Mouse (Mus musculus) neutrophil, adult 5-6 weeks (primary cell): ENCODE data around the gene Glrx. TPM values are rescaled to one million over a fixed set of nuclear protein-coding genes. Genes with fewer than 3 reads are reported as not detected.
"Not testable (repeated sequence)": the region's sequence is repeated elsewhere in the genome, so short reads cannot be mapped to it uniquely, and the experiment has no call there.

Source experiments
- ATAC-seq: fragments of 151-379, 151-347 bp; 2 replicates; pipeline ENCODE4 v1.8.0; 2017; ENCODE audit warnings: mild to moderate bottlenecking, moderate TSS enrichment; ENCODE audit not compliant: insufficient number of reproducible peaks, poor library complexity, low FRiP score, severe bottlenecking; ENCODE audit errors: extremely low read depth
- total RNA-seq: library from RNA; stranded (forward); fragments of 200-1000 nt; gene quantifications from 2 replicates; pipeline ENCODE4 v1.2.3, GENCODE M21; 2017

Gene Glrx
- 96.4 and 107 TPM in 2 replicates for total RNA-seq

DNA sequence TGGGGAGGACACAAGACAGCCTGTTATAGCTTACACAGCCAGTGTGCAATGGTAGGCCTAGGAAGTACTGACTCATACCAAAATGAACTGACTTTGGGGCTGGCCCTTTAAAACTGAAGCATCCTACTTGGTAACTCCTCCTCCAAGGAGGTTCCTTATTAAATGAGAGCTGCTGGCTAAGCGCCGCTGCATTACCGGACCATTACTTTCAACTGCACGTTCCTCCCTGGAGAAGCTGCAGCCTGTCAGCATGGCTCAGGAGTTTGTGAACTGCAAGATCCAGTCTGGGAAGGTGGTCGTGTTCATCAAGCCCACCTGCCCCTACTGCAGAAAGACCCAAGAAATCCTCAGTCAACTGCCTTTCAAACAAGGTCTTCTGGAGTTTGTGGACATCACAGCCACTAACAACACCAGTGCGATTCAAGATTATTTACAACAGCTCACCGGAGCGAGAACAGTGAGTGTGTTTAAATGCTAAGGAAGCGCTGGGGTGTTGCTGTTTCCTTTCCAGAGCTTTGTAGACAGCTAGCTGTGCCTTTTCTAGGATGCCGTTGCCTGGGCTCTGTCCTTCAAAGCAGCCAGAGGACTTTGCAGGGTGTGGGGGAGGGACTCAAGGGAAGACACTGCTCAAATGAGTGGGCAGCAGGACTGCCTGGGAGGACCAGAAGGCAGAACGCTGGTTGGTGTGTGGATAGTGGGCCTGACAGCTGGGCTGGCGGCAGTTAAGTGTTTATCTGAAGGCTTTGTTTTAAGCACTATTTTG, at the start of gene Glrx:
Glrx (plus strand) TSS at position 150 of the 763 bp plus-strand sequence.
- peak; percentile 93 for ATAC-seq

DNA sequence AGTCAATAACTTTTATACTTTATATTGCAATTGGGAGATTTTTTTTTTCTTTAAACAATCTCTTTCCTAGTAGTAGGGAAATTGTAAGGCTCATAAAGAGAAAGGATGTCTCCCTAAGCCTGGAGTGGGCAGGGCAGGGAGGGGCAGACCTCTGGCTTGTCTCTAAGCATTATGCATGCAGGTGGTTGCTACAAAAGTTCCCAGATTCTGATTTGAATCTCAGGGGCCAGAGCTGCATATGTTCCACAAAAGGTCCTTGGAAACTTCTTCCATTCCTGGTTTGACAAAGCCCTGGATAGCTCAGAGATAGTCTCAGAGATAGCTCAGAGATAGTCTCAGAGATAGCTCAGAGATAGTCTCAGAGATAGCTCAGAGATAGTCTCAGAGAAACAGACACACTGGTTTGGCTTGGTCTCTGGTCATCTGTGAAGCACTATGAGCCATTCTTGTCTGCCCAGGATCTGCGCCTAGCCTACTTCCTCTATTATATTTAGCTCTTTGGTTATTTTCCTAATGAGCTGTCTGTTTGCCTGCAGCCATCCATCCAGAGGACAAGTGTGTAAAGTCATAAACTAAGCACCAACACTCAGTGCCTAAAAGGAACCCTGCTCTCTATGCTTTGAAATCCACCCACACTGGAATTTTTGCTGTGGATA, 49.0 kb upstream of the Glrx start:
- no peak for ATAC-seq

DNA sequence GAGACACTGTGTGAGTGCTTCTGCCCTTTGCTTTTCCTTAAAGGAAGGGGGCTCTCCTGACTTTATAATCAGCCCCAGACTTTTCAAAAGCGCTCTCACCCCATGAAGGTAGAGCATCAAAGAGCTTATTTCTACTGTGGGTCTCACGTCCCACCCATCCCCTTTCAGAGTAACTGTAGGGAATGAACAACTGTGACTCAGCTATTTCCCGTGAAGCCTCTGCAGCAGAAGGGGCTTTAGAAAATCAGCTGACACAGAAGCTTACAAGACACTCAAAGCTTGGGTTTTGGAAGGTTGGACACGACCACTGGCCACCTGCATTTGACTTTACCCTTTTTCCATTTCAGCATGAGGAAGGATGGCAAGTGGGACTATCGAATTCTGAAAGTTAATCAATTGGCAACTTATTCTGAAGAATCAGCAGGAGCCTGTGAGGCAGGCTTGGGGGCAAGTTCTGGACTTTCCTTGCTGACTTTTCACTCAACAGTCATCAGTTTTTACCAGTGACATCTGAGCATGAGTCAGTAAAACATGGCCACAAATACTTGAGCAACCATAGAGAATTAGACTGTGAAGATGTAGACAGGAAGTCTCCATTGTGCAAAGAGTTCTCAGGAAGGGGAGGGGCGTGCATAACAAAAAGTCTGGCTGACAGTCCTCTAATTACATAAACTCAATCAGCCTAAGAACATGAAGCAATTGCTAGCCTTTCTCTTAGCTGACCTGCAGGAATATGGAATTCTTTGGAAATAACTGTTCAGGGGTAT, 45.6 kb upstream of the Glrx start:
- ATAC-seq, result peak; percentile 45

DNA sequence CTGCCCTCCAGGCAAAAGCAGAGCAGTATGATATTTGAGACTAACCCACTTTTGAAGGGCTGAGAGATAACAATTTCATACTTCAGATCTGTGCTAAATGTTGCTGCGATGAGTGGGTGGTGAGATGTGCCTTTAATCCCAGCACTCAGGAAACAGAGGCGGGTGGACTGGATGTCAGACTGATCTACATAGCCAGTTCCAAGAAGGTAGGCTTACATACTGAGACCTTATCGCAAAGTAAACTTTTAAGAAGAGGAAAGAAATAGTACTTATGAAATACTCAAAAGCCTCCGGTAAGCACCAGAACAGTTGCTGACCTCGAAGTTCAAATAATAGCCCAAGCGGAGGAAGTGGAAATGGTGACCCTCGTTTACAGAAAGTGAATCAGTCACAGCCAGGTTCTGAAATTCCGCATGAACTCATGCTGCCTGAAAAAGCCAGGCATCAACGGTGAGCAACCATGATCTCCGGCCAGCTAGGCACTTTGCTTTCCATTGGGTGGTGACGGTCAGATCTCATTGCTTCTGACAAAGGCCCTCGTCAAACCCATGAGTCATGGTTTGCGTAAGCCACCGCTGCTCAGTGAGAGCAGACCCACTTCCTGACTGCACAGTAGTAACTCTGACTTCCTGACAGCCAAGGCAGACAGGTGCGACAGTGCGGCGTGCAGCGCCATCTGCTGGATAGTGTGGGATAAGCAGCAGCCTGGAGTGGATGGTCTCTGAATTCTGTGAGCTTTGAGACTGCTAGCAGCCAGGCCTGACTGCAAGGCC, 42.1 kb upstream of the Glrx start:
- peak; percentile 89 for ATAC-seq

DNA sequence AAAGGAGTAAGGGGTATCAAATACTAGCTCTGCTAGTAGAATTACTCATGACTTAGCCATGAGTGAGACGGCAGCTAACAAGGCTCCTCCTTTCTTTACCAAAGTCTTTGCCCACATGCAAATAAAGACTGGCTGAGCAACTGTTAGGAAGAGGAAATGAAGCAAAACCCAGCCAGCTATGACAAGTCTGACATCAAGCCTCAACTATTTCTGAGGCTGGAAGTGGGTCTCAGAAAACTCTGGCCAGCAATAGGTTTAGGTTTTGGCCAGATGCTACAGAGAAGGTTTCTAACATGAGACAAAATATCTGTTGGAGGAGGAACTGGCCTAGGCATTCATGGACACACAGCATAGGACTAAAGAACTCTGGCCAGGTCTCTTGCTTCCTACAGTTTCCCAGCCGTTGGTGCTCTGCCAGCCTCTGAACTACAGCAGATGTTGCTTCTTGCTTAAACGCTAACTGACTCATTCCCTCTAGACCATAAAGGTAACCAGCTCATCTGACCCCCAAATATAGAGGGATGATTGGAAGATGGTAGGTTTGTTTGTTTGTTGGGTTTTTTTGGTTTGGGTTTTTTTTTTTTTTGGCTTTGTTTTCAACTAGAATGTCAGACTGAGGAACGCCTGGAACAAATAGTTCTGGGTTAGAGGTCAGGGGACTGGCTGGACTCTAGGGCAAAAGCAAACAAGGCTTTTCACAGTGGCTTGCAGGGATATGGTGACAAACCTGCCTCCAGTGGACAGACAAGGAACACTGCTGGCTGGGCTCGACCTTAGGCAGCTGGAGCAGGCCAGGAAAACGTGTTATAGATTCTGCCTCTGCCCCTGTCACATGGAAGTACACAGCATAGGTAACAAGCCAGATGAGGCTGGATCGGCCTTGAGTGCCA, 41.0 kb upstream of the Glrx start:
- ATAC-seq, result peak; percentile 25; the same call in 1 of the 2 replicates

DNA sequence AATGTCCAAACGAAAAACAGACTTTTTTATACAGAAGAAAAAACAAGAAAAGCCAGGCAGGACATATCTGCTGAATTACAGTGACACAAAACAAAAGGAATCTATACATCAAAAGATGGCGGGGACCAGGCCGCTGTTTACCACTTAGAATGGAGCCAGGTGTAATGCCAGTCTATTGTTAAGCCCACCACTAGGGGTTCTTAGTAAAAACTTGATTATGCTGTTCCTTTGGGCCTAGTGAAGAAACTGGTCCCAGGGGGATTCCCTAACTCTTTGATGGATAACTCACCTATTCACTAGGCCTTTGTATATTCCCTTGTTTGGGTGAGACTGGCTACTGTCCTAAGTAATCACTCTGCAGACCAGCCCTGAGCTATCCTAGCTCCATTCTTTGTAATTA, 40.2 kb upstream of the Glrx start:
- no peak for ATAC-seq

DNA sequence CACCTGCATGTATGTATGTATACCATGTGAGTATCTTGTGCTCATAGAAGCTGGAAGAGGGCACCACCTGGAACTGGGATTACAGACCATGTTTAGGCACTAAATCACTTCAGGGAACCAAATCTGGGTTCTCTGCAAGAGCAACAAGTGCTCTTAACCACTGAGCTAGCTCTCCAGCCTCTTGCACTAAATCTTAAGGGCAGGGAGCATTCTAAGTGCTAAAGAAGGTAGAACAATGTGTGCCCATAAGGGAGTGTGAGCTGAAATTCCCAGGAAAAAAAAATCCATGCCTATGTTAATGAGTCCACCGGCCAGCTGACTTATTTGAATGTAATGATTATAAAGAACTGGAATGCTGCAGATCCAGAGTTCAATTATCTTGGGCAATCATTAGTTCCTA, 31.7 kb upstream of the Glrx start:
- ATAC-seq, result no peak

DNA sequence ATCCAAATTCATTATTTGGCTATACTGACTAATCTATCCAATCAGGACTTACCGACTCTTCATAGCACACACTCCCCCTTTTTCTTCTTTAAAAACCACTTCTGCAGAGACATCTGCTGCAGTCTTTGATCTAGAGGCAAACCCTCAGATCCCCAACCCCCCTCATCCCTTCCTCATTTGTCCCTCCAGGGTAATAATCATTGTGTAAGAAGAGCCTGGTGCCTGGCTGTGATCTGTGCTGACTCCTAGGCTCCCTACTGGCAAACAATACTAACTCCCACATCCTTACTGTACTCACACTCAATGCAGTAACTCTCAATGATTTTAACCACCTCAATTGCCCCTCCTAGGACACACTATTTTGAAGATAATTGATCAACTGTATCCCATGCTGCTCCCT, 29.7 kb upstream of the Glrx start:
- no peak for ATAC-seq

DNA sequence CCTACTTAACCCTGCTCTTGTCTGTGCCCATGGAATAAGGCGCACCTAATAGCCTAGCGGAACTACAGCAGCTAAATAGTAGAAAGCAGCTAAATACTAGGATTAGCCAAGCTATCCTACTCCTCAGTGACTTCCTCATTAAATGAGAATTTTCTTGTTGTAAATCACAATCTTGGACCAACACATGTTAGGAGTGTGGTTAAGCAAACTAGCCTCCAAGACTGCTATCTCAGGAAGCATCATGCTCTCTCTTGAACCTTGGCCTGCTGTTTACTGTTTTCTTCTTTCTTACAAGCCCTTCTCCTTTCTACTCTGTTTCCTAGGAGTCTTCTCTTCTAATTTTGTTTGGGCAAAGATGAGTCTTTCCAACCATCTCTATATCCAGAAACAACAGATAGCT, 22.5 kb upstream of the Glrx start:
- ATAC-seq, result no peak

DNA sequence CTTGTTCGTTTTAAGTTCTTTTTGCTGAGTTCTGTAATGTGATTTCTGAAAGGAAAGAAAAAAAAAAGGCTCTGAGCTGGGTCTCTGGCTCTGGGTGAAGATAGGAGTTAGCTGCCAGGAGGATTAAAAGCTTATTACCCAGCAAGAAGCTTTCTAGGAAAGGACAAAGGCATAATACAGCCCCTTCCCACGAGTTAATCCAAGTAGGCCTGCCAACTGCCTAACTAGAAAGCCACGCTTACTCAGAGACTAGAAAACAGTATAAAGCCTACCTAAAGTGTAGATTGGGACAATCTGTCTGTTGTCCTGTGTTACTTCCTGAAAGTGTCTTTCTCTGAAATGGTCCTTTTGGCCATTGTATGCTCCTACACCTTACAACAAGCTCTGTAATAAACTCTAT, 21.2 kb upstream of the Glrx start:
- ATAC-seq, result no peak

DNA sequence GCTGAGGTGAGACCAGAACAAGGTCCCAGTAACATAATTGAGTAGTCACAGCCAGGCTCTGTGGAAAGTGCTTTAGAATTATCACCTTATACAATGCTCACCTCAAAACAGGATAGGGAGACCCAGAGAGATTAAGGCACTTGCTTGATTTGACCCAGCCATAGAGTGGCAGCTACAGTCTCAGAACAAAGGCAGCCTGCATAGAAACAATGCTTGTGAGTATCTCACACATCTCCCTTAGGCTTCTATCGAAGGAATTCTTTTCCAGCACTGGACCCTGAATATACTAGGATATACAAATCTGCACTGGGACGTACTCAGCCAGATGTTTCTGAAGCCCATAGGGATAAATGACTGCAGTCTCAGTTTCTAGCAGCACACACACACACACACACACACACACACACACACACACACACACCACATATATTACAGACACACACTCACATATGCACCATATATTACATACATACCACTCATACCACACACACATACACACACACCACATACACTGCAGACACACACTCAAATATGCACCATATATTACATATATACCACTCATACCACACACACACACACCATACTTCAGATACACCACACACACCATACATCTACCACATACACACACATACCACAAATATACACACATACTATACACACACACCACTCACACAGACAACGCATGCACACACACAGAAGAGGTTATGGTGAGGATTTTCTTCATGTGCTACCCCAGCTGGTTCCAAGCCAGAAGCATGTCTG, 20.5 kb upstream of the Glrx start:
- ATAC-seq, result no peak

DNA sequence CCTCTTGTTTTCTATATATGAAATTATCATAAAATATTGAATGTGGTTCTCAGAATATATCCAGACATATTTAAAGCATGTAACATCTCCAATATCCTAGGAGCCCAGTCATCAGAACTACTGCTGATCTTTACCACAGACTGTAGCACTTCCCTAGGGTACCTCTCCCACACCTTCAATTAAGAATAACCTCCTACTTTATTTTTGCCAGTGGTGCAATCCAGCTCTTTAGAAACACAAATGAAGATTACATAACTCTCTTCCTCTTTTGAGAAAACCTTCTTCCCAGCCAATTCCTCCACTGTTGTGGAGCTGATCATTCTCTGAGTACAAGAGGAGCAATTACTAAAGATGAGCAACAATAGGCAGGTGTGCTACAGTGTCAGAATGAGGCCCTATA, 19.8 kb upstream of the Glrx start:
- peak; percentile 58 for ATAC-seq

DNA sequence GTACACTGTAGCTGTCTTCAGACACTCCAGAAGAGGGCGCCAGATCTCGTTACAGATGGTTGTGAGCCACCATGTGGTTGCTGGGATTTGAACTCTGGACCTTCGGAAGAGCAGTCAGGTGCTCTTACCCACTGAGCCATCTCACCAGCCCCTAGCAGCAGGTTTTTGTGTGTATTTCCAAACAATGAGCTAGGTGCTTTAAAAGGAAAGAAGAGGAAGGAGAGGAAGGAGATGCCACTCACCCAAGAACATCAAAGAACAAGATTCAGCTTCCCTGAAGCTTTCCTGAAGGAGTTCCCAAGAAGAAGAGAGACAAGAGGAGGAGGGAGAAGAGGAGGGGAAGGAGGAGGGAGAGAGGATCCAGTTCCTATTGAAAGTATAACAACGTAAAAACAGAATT, 17.3 kb upstream of the Glrx start:
- ATAC-seq, result not testable (repeated sequence)

DNA sequence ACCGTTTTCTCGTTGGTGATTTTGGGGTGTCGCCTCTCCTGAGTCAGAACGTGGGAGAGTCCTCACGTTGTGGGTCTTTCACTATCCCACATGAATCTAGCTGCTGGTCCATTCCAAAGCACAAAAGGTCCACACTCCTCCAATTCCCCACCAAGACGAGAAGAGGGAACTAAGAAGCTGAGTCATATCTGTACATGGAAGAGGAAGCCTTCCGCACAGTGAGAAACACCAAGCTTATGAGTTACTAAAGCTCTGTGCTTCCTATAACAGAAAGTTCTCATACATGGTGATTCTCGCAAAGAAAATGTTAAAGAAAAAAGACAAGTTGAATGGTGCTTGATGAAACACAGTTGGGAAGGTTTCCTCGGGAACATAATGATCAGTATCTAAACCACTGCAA, 16.5 kb upstream of the Glrx start:
- ATAC-seq, result peak; percentile 68

DNA sequence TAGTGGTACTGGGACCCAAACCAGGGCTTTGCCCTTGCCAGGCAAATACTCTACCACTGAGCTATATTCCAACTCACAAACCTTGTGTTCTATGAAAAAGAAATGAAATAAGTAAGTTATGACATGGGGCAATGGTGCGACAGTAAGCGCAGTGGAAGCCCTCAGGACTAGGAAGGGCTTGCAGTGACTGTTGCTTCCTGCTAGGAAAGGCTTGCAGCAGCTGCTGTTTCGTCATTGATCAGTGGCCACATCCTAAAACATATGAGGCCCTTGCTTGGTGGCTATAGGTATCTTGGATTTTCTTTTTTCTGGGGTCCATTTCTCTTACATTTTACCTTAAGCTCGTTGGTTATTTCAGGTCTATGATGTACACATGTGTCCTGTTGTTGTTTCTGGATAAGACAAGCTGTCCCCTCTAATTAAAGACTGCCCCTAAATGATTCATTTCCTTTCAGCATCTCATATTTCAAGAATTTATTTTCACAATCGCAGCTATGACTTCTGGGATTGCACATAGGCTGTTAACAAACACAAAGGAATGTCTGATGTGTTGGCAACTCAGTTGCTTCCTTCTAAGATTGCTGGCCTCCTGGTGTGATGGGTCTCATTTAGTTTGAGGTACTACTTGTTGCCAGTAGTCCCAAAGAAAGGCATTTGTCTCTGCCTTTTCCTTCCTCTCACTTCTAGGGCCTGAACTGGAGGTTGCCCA, 14.9 kb upstream of the Glrx start:
- ATAC-seq, result peak; percentile 57; the same call in 1 of the 2 replicates

DNA sequence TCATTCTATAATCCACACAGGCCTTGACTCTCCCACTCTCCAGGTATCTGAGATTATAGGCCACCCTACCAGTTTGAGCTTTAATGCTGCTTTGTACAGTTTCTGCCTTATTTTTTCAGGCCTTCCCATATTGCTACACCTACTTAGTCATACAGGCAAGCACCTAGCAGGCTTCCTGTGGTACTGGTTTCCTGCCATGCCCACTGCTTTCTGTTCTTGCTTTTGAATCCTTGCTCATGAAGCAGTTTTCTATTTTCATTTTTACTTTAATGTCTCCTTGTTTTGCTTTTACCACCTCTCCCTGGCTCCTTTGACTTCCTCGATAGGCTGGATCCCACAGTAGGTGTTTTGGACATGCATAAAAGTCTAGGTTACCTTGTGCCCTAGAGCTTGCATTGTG, 14.3 kb upstream of the Glrx start:
- peak; percentile 55 for ATAC-seq

DNA sequence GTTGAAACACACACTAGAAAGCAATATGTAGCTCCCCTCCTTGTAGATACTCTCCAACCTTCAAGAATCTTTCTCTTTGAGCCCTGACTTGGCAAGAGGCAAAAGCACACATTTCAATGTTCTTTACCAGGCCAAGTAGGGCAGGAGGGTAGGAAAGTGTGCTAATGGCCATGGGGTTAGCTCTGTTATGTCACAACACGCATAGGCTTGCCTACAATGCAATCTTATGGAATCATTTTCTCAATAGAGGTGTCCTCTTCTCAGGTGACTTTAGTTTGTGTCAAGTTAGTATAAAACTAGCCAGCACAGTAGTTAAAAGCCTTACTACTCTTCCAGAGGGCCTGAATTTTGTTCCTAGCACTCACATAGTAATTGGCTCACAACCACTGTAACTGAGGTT, 9.0 kb upstream of the Glrx start:
- no peak for ATAC-seq
